Mouse (Mus musculus): ENCODE results near the gene Inpp5b.

GRCm38 (mm10) chr4:124701916-124702315 lies 39.7 kb upstream of the Inpp5b start:
- TF ChIP-seq CTCF (conservative IDR thresholded peaks at IDR 0.05; ENCODE audit: insufficient read depth, insufficient read length, low read depth, low read length) (no peak), POLR2A (IDR thresholded peaks at IDR 0.05; ENCODE audit: low read depth, low read length) (no peak)

Data from kidney, adult 2 months (tissue).